Comparison of ENCODE assay signal across 8 mouse cellular contexts in the genomic region with DNA sequence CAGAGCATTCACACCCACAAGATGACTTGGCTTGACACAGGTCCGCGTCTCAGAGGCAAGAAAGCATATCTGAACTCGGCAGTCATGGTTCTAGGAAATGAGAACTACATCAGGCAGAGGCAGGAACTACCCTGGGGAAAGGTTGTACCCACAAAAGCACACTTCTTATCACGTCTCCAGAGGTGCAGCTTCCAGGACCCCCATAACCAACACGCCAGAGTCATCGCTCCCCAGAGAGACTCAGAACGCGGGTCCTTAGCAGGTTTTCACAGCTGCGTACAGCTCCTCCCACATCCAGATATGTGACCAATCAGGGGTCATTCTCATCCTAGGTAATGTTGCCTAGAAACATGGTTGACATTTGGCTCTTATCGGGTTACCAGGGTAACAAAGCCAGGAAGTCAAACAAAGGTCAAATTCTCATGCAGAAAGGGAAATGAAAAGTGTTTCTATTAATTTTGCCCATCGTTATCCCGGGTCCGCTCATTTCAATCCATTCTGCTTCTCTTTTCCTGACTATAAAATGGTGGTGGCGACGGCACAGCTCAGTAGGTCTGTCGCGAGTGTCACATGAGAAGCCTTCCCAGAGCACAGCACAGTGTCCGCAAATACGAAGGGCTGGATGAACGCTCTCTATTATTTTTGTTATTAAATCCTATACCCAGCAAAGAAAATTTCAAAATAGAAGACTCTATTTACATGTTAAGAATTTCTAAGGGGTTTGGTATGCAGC. TPM values are rescaled to one million over a fixed set of nuclear protein-coding genes. Genes with fewer than 3 reads are reported as not detected.
DNase-seq lines count a peak whose midpoint lies in the region; ATAC-seq and TF ChIP-seq lines count a peak whose summit lies in the region.

No protein-coding gene starts in this region.

- H3K4me3 ChIP-seq in kidney, adult 2 months (ENCODE audit: insufficient read depth, low read depth, low read length): peak overlapping the region; percentile 16; the same call in 1 of the 2 replicates
- H3K4me3 ChIP-seq in embryonic fibroblast, embryonic 13.5 days (ENCODE audit: insufficient read depth, low read length): peak overlapping the region; percentile 9; the same call in 1 of the 2 replicates
- H3K4me3 ChIP-seq in hindbrain, embryonic 13.5 days: peak overlapping the region; percentile 39
- peak overlapping the region; percentile 12; the same call in 1 of the 2 replicates for H3K4me3 ChIP-seq in lung, postnatal 0 days (ENCODE audit: low read depth, low read length)
- H3K4me3 ChIP-seq in stomach, embryonic 14.5 days (ENCODE audit: low read depth, low read length): peak overlapping the region; percentile 18

- H3K4me2 ChIP-seq in hindbrain, embryonic 13.5 days: peak overlapping the region; percentile 62
- peak overlapping the region; percentile 42 for H3K4me2 ChIP-seq in lung, postnatal 0 days (replicated peaks; ENCODE audit: low read depth, low read length)
- peak overlapping the region; percentile 52 for H3K4me2 ChIP-seq in stomach, embryonic 14.5 days (replicated peaks; ENCODE audit: low read depth, low read length)

- no peaks in the 10 kb centered on the region for H3K36me3 ChIP-seq in kidney, adult 2 months (ENCODE audit: control insufficient read depth, insufficient read depth, low read length)
- no peaks in the 10 kb centered on the region for H3K36me3 ChIP-seq in hindbrain, embryonic 13.5 days
- H3K36me3 ChIP-seq in lung, postnatal 0 days (ENCODE audit: insufficient read depth, low read length): no peaks in the 10 kb centered on the region
- H3K36me3 ChIP-seq in stomach, embryonic 14.5 days (ENCODE audit: control insufficient read depth, insufficient read depth, low read length): no peaks in the 10 kb centered on the region

- 0 out of 2 replicates have a peak overlapping the region, but pooled peaks have one; percentile 55 for H3K9ac ChIP-seq in hindbrain, embryonic 13.5 days
- no peak overlapping the region for H3K9ac ChIP-seq in lung, postnatal 0 days (replicated peaks; ENCODE audit: low read depth)
- H3K9ac ChIP-seq in stomach, embryonic 14.5 days (replicated peaks; ENCODE audit: low read depth, low read length): no peak overlapping the region

- TF ChIP-seq POLR2A in kidney, adult 2 months (IDR thresholded peaks at IDR 0.05; ENCODE audit: low read depth, low read length): no peak
- TF ChIP-seq POLR2A in embryonic fibroblast, embryonic 13.5 days (IDR thresholded peaks at IDR 0.05; ENCODE audit: low read depth, low read length): no peak

- no peak for TF ChIP-seq CTCF in kidney, adult 2 months (conservative IDR thresholded peaks at IDR 0.05; ENCODE audit: insufficient read depth, insufficient read length, low read depth, low read length)
- no peak for TF ChIP-seq CTCF in embryonic fibroblast, embryonic 13.5 days (IDR thresholded peaks at IDR 0.05; ENCODE audit: borderline replicate concordance, insufficient read depth, low read length)
- TF ChIP-seq CTCF in lung, postnatal 0 days (IDR thresholded peaks at IDR 0.05): no peak

- peak; percentile 88 for ATAC-seq in hindbrain, embryonic 13.5 days (ENCODE audit: low FRiP score)
- ATAC-seq in lung, postnatal 0 days: peak; percentile 87
- ATAC-seq in stomach, embryonic 14.5 days (ENCODE audit: insufficient number of reproducible peaks, insufficient read depth, low FRiP score, low read depth): peak; percentile 78; the same call in 1 of the 2 replicates
- ATAC-seq in monocyte, adult 5-6 weeks (replicated peaks; ENCODE audit: insufficient number of reproducible peaks, low FRiP score, low TSS enrichment, poor library complexity, severe bottlenecking): no peak; the same call in 1 of the 2 replicates

- no peak overlapping the region for H3K27ac ChIP-seq in kidney, adult 2 months (ENCODE audit: insufficient read depth, low read depth, low read length)
- H3K27ac ChIP-seq in embryonic fibroblast, embryonic 13.5 days (ENCODE audit: insufficient read depth, low read length): no peak overlapping the region
- H3K27ac ChIP-seq in hindbrain, embryonic 13.5 days: peak overlapping the region; percentile 58; the same call in 1 of the 2 replicates
- no peak overlapping the region for H3K27ac ChIP-seq in lung, postnatal 0 days (ENCODE audit: low read length)
- H3K27ac ChIP-seq in stomach, embryonic 14.5 days (ENCODE audit: low read length): no peak overlapping the region

- 19% methylated on average over 20 of the region's 20 CpGs for WGBS in kidney, adult 2 months
- WGBS in hindbrain, embryonic 13.5 days: 20% methylated on average over 20 of the region's 20 CpGs
- WGBS in lung, postnatal 0 days: 8% methylated on average over 20 of the region's 20 CpGs
- WGBS in stomach, embryonic 14.5 days: 11% methylated on average over 20 of the region's 20 CpGs

- no peaks in the 10 kb centered on the region for H3K4me1 ChIP-seq in kidney, adult 2 months (ENCODE audit: control insufficient read depth, insufficient read depth, low read length)
- H3K4me1 ChIP-seq in embryonic fibroblast, embryonic 13.5 days (ENCODE audit: control insufficient read depth, insufficient read depth, low read length): no peaks in the 10 kb centered on the region
- 0 out of 2 replicates have a peak, but pooled peaks cover 5% of the 10 kb centered on the region for H3K4me1 ChIP-seq in hindbrain, embryonic 13.5 days (replicated peaks)
- peaks cover 2% of the 10 kb centered on the region; the same call in 1 of the 2 replicates for H3K4me1 ChIP-seq in lung, postnatal 0 days (ENCODE audit: insufficient read depth, low read depth, low read length)
- H3K4me1 ChIP-seq in stomach, embryonic 14.5 days (ENCODE audit: control insufficient read depth, insufficient read depth, low read length): 0 out of 2 replicates have a peak, but pooled peaks cover 2% of the 10 kb centered on the region

- H3K27me3 ChIP-seq in kidney, adult 2 months (replicated peaks; ENCODE audit: control insufficient read depth, insufficient read depth, low read length): no peaks in the 10 kb centered on the region
- 0 out of 2 replicates have a peak, but pooled peaks cover 4% of the 10 kb centered on the region for H3K27me3 ChIP-seq in hindbrain, embryonic 13.5 days
- no peaks in the 10 kb centered on the region for H3K27me3 ChIP-seq in lung, postnatal 0 days (replicated peaks; ENCODE audit: insufficient read depth, low read length)
- H3K27me3 ChIP-seq in stomach, embryonic 14.5 days (ENCODE audit: control insufficient read depth, insufficient read depth, low read length): no peaks in the 10 kb centered on the region

- no peaks in the 10 kb centered on the region for H3K9me3 ChIP-seq in hindbrain, embryonic 13.5 days
- H3K9me3 ChIP-seq in lung, postnatal 0 days (ENCODE audit: low read length): no peaks in the 10 kb centered on the region
- H3K9me3 ChIP-seq in stomach, embryonic 14.5 days (ENCODE audit: control insufficient read depth, low read depth, low read length): no peaks in the 10 kb centered on the region

- DNase-seq in kidney, adult 2 months: peak; percentile 14
- no peak for DNase-seq in kidney, adult 9 months
- peak; percentile 27 for DNase-seq in Muller cell, postnatal 12 days (ENCODE audit: inconsistent ontology term)
- peak; percentile 80 for DNase-seq in lung, postnatal 0 days (ENCODE audit: low spot score)

- TF ChIP-seq EP300 in lung, postnatal 0 days (IDR thresholded peaks at IDR 0.05): no peak

RNA-seq across cellular contexts. Expression of gene Tm9sf3, which starts 47.3 kb away (rescaled TPM):
- polyA plus RNA-seq in kidney, adult 2 months (2012; rRNA removed): 63.2 and 80.6 TPM in 2 replicates
- polyA plus RNA-seq in embryonic fibroblast, embryonic 13.5 days (2011; ENCODE audit: insufficient read length, low read depth, missing spikeins): 269 and 273 TPM in 2 replicates
- 91.3 and 99.0 TPM in 2 replicates for polyA plus RNA-seq in hindbrain, embryonic 13.5 days (2015; fragmentation: Nextera tagmentation; extraction: Ambion mirVana)
- 93.7 and 109 TPM in 2 replicates for polyA plus RNA-seq in lung, postnatal 0 days (2015; fragmentation: Nextera tagmentation; extraction: Ambion mirVana)
- polyA plus RNA-seq in stomach, embryonic 14.5 days (2014; fragmentation: Nextera tagmentation; extraction: Ambion mirVana): 141 and 169 TPM in 2 replicates
- total RNA-seq in monocyte, adult 5-6 weeks (2017): 280 to 327 TPM (median 321 TPM) in 3 replicates
